Comparison of ENCODE assay signal across 16 mouse cellular contexts in genomic region chr6:120516422-120516821, GRCm38 (mm10). TPM values are rescaled to one million over a fixed set of nuclear protein-coding genes. Genes with fewer than 3 reads are reported as not detected.
A peak's percentile ranks its signal among the peaks of the same experiment; 100 is the strongest.
DNase-seq lines count a peak whose midpoint lies in the region; ATAC-seq and TF ChIP-seq lines count a peak whose summit lies in the region.
"Had no signal": no experiment of that assay in that cellular context is flagged by ENCODE, and none has a peak within 500 bp of the region (broad histone marks: within the 10 kb centered on the region; RNA-seq: fewer than 3 reads in every experiment).

No protein-coding gene starts in this region.

- peaks cover 3% of the 10 kb centered on the region; the same call in 1 of the 2 replicates for H3K4me1 ChIP-seq in testis, adult 2 months (ENCODE audit: control insufficient read depth, insufficient read depth, low read length)
- peaks cover 29% of the 10 kb centered on the region for H3K4me1 ChIP-seq in liver, embryonic 16.5 days (ENCODE audit: control insufficient read depth, low read depth, low read length)
- H3K4me1 ChIP-seq: limb, embryonic 12.5 days; neural tube, embryonic 15.5 days had no signal

- ATAC-seq in erythroblast, adult 5-6 weeks (replicated peaks; ENCODE audit: low FRiP score, poor library complexity, severe bottlenecking), result peak; percentile 71
- ATAC-seq in liver, embryonic 16.5 days (ENCODE audit: low read depth), result peak; percentile 91
- no peak for ATAC-seq in granulocyte monocyte progenitor cell, adult 5-6 weeks (replicated peaks; ENCODE audit: poor library complexity, severe bottlenecking)
- ATAC-seq: activated CD4-positive, CD25-positive, alpha-beta regulatory T cell, adult 4 months; forebrain, embryonic 14.5 days; lung, postnatal 0 days had no signal

- TF ChIP-seq POLR2A in testis, adult 2 months (IDR thresholded peaks at IDR 0.05; ENCODE audit: control insufficient read depth, low read depth, low read length), result no peak

- WGBS in liver, embryonic 16.5 days (ENCODE audit: insufficient replicate concordance), result 21% methylated on average over 4 of the region's 4 CpGs

- no peaks in the 10 kb centered on the region for H3K9me3 ChIP-seq in liver, embryonic 16.5 days (replicated peaks; ENCODE audit: control insufficient read depth, low read length)
- H3K9me3 ChIP-seq: limb, embryonic 12.5 days; neural tube, embryonic 15.5 days had no signal

- H3K4me2 ChIP-seq in liver, embryonic 16.5 days (ENCODE audit: low read depth, low read length), result peak overlapping the region; percentile 38
- H3K4me2 ChIP-seq: limb, embryonic 12.5 days; midbrain, embryonic 11.5 days; neural tube, embryonic 15.5 days had no signal

- peak overlapping the region; percentile 45 for H3K9ac ChIP-seq in liver, embryonic 16.5 days (ENCODE audit: low read depth, low read length)
- H3K9ac ChIP-seq: limb, embryonic 12.5 days; neural tube, embryonic 15.5 days had no signal

- no peak for TF ChIP-seq CTCF in testis, adult 2 months (IDR thresholded peaks at IDR 0.05; ENCODE audit: control insufficient read depth, insufficient read depth, insufficient replicate concordance, low read depth, low read length)

- no peak overlapping the region for H3K4me3 ChIP-seq in testis, adult 2 months (ENCODE audit: control insufficient read depth, low read depth, low read length)
- H3K4me3 ChIP-seq in liver, embryonic 16.5 days (ENCODE audit: low read depth, low read length), result 0 out of 2 replicates have a peak overlapping the region, but pooled peaks have one; percentile 11
- H3K4me3 ChIP-seq: limb, embryonic 12.5 days; neural tube, embryonic 15.5 days had no signal

- no peak for DNase-seq in testis, postnatal 10 days (ENCODE audit: low spot score)
- no peak for DNase-seq in thymus, adult 18-20 months
- no peak for DNase-seq in kidney, postnatal 36 days
- DNase-seq: cerebellum, adult 18-20 months; kidney, adult 2 months; thymus, adult 2 months had no signal

- H3K27ac ChIP-seq in testis, adult 2 months (ENCODE audit: control insufficient read depth, insufficient read depth, low read depth, low read length), result peak overlapping the region; percentile 73; the same call in 1 of the 2 replicates
- peak overlapping the region; percentile 93 for H3K27ac ChIP-seq in liver, embryonic 16.5 days (ENCODE audit: low read length)
- H3K27ac ChIP-seq: limb, embryonic 12.5 days; neural tube, embryonic 15.5 days had no signal

- H3K27me3 ChIP-seq in testis, adult 2 months (ENCODE audit: control insufficient read depth, insufficient read depth, low read length), result no peaks in the 10 kb centered on the region
- no peaks in the 10 kb centered on the region for H3K27me3 ChIP-seq in liver, embryonic 16.5 days (ENCODE audit: control insufficient read depth, insufficient read depth, low read depth, low read length)
- H3K27me3 ChIP-seq: limb, embryonic 12.5 days; neural tube, embryonic 15.5 days had no signal

- H3K36me3 ChIP-seq in testis, adult 2 months (ENCODE audit: control insufficient read depth, insufficient read depth, low read length), result peaks cover 1% of the 10 kb centered on the region; the same call in 1 of the 2 replicates
- no peaks in the 10 kb centered on the region for H3K36me3 ChIP-seq in liver, embryonic 16.5 days (ENCODE audit: control insufficient read depth, insufficient read depth)

RNA-seq across cellular contexts. Expression of gene Hdhd5, which starts 14.7 kb away (rescaled TPM):
- polyA plus RNA-seq in testis, adult 2 months (2012; rRNA removed), result 30.0 and 33.0 TPM in 2 replicates
- total RNA-seq in erythroblast, adult 5-6 weeks (2015; ENCODE audit: low replicate concordance), result 1.3 TPM in 1 of 2 replicates, not detected in the other
- total RNA-seq in erythroblast, adult 5-6 weeks (2017; ENCODE audit: low replicate concordance), result 0.26 and 2.5 TPM in 2 replicates
- polyA plus RNA-seq in liver, embryonic 16.5 days (2015; fragmentation: Nextera tagmentation; extraction: Ambion mirVana), result 8.9 and 9.5 TPM in 2 replicates
- 7.4 and 9.6 TPM in 2 replicates for total RNA-seq in granulocyte monocyte progenitor cell, adult 5-6 weeks (2014; fragmentation: Nextera tagmentation)
- 3.6 and 4.7 TPM in 2 replicates for total RNA-seq in granulocyte monocyte progenitor cell, adult 5-6 weeks (2017)

RNA-seq across cellular contexts. Expression of gene Tmem121b, which starts 22.8 kb away (rescaled TPM):
- 0.10 and 0.14 TPM in 2 replicates for polyA plus RNA-seq in testis, adult 2 months (2012; rRNA removed)
- not detected in 2 replicates for total RNA-seq in erythroblast, adult 5-6 weeks (2015; ENCODE audit: low replicate concordance)
- not detected in 2 replicates for total RNA-seq in erythroblast, adult 5-6 weeks (2017; ENCODE audit: low replicate concordance)
- not detected in 2 replicates for polyA plus RNA-seq in liver, embryonic 16.5 days (2015; fragmentation: Nextera tagmentation; extraction: Ambion mirVana)
- not detected in 2 replicates for total RNA-seq in granulocyte monocyte progenitor cell, adult 5-6 weeks (2014; fragmentation: Nextera tagmentation)
- not detected in 2 replicates for total RNA-seq in granulocyte monocyte progenitor cell, adult 5-6 weeks (2017)

RNA-seq across cellular contexts. Expression of gene Il17ra, which starts 53.4 kb away (rescaled TPM):
- polyA plus RNA-seq in testis, adult 2 months (2012; rRNA removed), result 4.2 and 4.6 TPM in 2 replicates
- total RNA-seq in erythroblast, adult 5-6 weeks (2015; ENCODE audit: low replicate concordance), result 9.4 and 13.8 TPM in 2 replicates
- 7.8 and 13.9 TPM in 2 replicates for total RNA-seq in erythroblast, adult 5-6 weeks (2017; ENCODE audit: low replicate concordance)
- 11.4 and 13.0 TPM in 2 replicates for polyA plus RNA-seq in liver, embryonic 16.5 days (2015; fragmentation: Nextera tagmentation; extraction: Ambion mirVana)
- 17.1 and 29.8 TPM in 2 replicates for total RNA-seq in granulocyte monocyte progenitor cell, adult 5-6 weeks (2014; fragmentation: Nextera tagmentation)
- total RNA-seq in granulocyte monocyte progenitor cell, adult 5-6 weeks (2017), result 17.0 and 27.7 TPM in 2 replicates
